Mouse (Mus musculus) forebrain, embryonic 11.5 days (tissue): ENCODE measurements around the gene Nsmce4a. TPM values are rescaled to one million over a fixed set of nuclear protein-coding genes. Genes with fewer than 3 reads are reported as not detected.

Experiments
- ATAC-seq: fragments of 200-750 bp; cut with Nextera tagmentation; replicated peaks from 2 replicates; pipeline ENCODE4 v1.8.0; 2017; ENCODE audit warnings: moderate TSS enrichment; ENCODE audit not compliant: low FRiP score
- DNase-seq: peaks from one replicate; pipeline ENCODE4 v3.0.0-alpha.2; 2017; ENCODE audit warnings: low spot score
- H3K27ac ChIP-seq: fragments of 300-500 bp; sonication (generic); 2 replicates; pipeline ENCODE4 v1.5.1; 2014; ENCODE audit warnings: low read depth, low read length
- H3K27me3 ChIP-seq: fragments of 300-500 bp; sonication (generic); 2 replicates; pipeline ENCODE4 v1.6.1; 2014; ENCODE audit warnings: mild to moderate bottlenecking, low read length, mixed read lengths; ENCODE audit not compliant: control insufficient read depth, insufficient read depth
- H3K36me3 ChIP-seq: fragments of 300-500 bp; sonication (generic); 2 replicates; pipeline ENCODE4 v1.6.1; 2014; ENCODE audit warnings: mild to moderate bottlenecking, low read length, moderate library complexity, mixed read lengths; ENCODE audit not compliant: control insufficient read depth, insufficient read depth
- H3K4me1 ChIP-seq: fragments of 300-500 bp; sonication (generic); replicated peaks from 2 replicates; pipeline ENCODE4 v1.6.1; 2014; ENCODE audit warnings: low read length, mixed read lengths; ENCODE audit not compliant: control insufficient read depth, insufficient read depth
- H3K4me2 ChIP-seq: fragments of 300-500 bp; sonication (generic); 2 replicates; pipeline ENCODE4 v1.6.1; 2014; ENCODE audit warnings: low read depth, mild to moderate bottlenecking, low read length, moderate library complexity, mixed read lengths; ENCODE audit not compliant: severe bottlenecking
- H3K4me3 ChIP-seq: fragments of 300-500 bp; sonication (generic); 2 replicates; pipeline ENCODE4 v1.5.1; 2014; ENCODE audit warnings: low read depth, low read length
- H3K9ac ChIP-seq: fragments of 300-500 bp; sonication (generic); 2 replicates; pipeline ENCODE4 v1.6.1; 2014; ENCODE audit warnings: low read length
- H3K9me3 ChIP-seq: fragments of 300-500 bp; sonication (generic); 2 replicates; pipeline ENCODE4 v1.6.1; 2016; ENCODE audit warnings: low read length, mixed read lengths; ENCODE audit not compliant: control insufficient read depth
- WGBS: fragments of 180-500 bp; shearing (Covaris S2); extraction: QIAGEN DNeasy Blood & Tissue Kit; methylation state at CpG from one replicate; pipeline ENCODE4 v1.1.7; 2014; 5-methylcytosine and 5-hydroxymethylcytosine counted together
- polyA plus RNA-seq: library from polyadenylated mRNA; unstranded; fragments of >200 nt; fragmentation: Nextera tagmentation; extraction: Ambion mirVana; gene quantifications from 2 replicates; pipeline ENCODE4 v1.2.1, GENCODE M21; 2014

Nsmce4a gene
- polyA plus RNA-seq, 1 experiment from 2014 or later = 215 TPM

DNA sequence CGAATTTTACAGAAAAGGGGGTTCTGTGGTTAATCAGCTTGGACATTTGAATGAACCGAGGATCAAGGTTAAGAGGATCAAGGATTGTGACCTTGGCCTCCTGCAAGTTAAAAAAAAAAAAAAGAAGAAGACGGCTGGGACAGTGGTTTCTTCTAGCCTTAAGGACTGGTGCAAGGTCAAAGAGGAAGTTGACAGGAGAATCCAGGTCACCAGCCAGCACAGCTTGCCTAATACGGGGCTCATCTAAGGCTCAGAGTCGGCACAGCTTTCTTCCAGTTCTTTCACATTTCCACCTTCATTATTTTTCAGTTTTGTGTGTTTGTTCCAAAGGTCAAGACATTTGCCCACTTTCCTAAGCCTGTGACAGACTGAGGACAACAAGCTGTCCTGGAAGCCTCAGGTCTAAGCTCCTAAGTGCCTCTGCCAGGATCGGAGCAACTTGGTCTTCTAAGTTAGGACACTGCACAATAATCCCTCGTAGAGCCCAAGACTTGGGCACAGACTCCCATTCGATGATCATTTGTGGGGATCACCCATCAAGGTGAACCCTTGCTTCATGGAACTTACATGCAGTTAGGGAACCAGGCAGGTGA, 18.0 kb upstream of the Nsmce4a start:
- 63% methylated on average over 8 of the region's 8 CpGs for WGBS

DNA sequence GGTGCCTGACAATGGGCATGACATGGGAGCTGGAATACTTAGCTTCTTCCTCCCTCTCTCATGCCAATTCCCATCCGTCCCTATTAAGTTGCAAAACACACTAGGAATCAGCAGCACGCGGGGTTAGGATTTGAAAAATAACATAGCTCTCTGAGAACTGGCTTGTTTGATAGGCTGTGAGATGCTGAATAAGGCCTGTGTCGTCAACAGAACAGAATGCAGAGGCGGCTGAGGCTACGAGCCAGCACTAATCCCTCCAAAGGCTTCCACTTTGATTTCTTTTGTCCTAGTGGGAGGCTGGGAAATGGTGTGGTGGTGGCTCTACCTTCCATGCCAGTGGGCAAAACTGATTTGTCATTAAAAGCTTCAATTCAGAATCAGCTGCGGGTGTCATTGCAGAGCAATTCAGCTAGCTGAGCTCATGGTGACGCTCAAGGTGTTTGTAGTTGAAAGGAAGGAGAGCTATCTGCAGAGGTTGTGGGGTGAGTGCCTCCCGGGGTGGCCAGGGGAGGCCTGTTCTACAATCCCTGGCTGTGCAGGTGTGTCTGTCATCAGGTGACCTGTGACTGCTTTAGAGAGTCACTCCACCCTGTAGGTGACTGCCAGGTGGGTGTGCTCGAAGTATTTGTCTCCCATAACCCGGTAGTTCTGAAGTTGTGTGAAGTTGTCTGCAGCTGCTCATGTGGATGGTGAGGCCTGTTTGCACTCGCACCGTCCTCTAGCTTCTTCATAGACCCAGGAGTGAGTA, 17.3 kb upstream of the Nsmce4a start:
- peak; percentile 51 for DNase-seq
- Histone ChIP-seq H3K9ac (no peak overlapping the region), H3K9me3 (no peaks in the 10 kb centered on the region), H3K4me2 (no peak overlapping the region), H3K27me3 (peaks cover 3% of the 10 kb centered on the region; the same call in 1 of the 2 replicates), H3K36me3 (no peaks in the 10 kb centered on the region), H3K4me1 (peaks cover 5% of the 10 kb centered on the region), H3K27ac (no peak overlapping the region), H3K4me3 (no peak overlapping the region)
- ATAC-seq = no peak
- 36% methylated on average over 13 of the region's 13 CpGs for WGBS

More for the DNA sequence above, 18.0 kb upstream of the Nsmce4a start:
- Histone ChIP-seq H3K4me3 (no peak overlapping the region), H3K36me3 (no peaks in the 10 kb centered on the region), H3K4me2 (no peak overlapping the region), H3K27ac (no peak overlapping the region), H3K9ac (no peak overlapping the region), H3K4me1 (peaks cover 5% of the 10 kb centered on the region), H3K27me3 (peaks cover 3% of the 10 kb centered on the region; the same call in 1 of the 2 replicates), H3K9me3 (no peaks in the 10 kb centered on the region)
- peak; percentile 31 for DNase-seq
- no peak for ATAC-seq

DNA sequence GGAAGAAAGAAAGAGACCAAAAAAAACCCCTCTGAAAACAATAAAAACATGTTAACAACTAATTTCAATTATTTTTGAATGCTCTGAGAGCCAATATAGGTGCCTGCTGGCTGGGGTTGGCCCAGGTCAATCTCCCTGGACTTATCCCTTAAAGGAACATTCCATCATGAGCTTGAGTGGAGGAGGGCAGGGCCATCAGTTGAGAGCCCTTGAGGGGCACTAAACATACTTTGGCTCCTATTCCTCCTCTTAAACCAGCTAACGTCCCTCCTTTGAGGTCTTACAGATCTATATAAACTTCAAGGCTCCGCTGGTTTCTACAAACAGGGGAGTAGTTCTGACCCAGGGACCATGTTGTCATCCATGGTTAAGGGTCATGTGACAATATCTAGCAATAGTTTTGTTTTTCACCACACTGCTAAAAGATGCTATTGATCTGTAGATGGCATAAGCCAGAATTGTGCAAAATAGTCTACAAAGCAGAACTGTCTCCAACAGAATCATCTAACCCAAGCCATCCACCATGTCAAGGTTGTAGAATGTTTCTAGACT, 13.7 kb upstream of the Nsmce4a start:
- no peak overlapping the region for H3K4me2 ChIP-seq
- H3K36me3 ChIP-seq = no peaks in the 10 kb centered on the region
- H3K9ac ChIP-seq = no peak overlapping the region
- no peak overlapping the region for H3K4me3 ChIP-seq
- WGBS = 86% methylated on average over 2 of the region's 2 CpGs
- no peak overlapping the region for H3K27ac ChIP-seq
- H3K27me3 ChIP-seq = peaks cover 3% of the 10 kb centered on the region; the same call in 1 of the 2 replicates
- DNase-seq (peak; percentile 8), ATAC-seq (no peak)
- H3K9me3 ChIP-seq = no peaks in the 10 kb centered on the region
- peaks cover 5% of the 10 kb centered on the region for H3K4me1 ChIP-seq

DNA sequence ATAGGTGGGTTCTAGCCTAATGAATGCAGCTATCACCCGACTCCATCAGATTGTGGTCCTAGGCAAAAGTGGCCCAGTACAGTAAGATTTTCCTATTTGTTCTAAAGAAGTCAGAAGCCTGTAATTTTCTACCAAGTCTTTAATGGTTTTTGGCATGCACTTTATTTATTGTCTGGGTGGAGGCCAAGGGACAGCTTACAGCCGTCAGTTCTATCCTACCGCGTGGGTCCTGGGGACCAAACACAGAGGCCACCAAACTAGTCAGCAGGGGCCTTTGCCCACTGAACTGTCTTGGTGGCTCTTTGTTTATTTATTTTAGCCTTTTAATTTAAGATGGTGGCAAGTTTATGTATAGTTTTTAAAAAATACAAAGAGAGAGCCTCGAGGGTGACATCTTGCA, 5.7 kb upstream of the Nsmce4a start:
- WGBS = 88% methylated on average over 5 of the region's 5 CpGs
- Histone ChIP-seq H3K4me2 (no peak overlapping the region), H3K27me3 (no peaks in the 10 kb centered on the region), H3K4me1 (peaks cover 3% of the 10 kb centered on the region; the same call in 1 of the 2 replicates), H3K9me3 (no peaks in the 10 kb centered on the region), H3K36me3 (no peaks in the 10 kb centered on the region), H3K9ac (no peak overlapping the region), H3K27ac (no peak overlapping the region), H3K4me3 (no peak overlapping the region)
- ATAC-seq (no peak), DNase-seq (no peak)

DNA sequence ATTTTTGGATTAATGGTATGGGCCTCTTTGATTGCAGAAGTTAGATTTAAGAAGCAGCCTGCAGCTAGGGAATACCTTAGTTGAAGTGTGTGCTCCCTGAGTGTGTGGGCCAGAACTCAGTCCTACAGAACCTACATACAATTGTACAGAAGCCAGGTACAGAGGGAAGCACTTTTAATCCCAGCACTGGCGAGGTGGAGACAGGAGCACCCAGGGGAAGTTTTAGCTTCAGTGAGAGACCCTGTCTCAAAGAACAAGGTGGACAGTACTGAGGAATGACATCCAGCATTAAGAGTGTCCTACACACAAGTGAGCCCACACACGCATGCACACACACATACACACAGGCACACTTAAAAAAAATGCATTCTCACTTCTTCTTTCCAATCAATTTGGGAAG, 5.1 kb upstream of the Nsmce4a start:
- Histone ChIP-seq H3K4me2 (no peak overlapping the region), H3K9me3 (no peaks in the 10 kb centered on the region), H3K4me1 (peaks cover 3% of the 10 kb centered on the region; the same call in 1 of the 2 replicates), H3K9ac (no peak overlapping the region), H3K36me3 (no peaks in the 10 kb centered on the region), H3K27me3 (no peaks in the 10 kb centered on the region), H3K4me3 (no peak overlapping the region), H3K27ac (no peak overlapping the region)
- 92% methylated on average over 2 of the region's 2 CpGs for WGBS
- ATAC-seq (no peak), DNase-seq (no peak)

DNA sequence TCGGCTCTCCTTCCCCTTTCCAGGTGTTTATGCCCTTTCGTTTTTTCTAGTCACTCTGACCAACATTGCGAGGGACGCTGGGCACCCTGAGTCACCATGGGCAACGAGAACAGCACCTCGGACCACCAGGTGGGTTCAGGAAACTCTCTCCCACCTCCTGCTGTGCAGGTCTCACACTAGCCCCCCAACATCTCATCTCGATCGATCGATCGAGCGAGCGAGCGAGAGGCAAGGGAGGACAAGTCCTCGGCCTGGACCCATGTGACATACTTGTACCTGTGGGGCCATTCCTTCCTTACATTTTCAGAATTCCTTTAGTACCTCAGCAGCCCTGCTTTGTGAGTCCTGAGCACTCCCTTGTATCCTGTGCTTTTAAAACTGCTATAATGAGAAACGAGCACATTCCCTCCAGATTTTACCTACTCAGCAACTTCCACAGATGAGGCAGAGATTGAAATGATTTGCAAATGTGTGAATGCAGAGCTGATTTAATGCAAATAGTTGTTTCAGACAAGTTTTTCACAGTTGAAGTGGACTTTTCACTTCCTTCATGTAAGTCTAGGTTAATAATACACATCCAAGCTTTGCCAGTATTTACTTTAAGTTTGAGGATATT, 4.6 kb upstream of the Nsmce4a start, which contains the start of gene Tacc2:
TSS of gene Tacc2 (plus strand) at position 51 of the 616 bp plus-strand sequence.
- peaks cover 3% of the 10 kb centered on the region; the same call in 1 of the 2 replicates for H3K4me1 ChIP-seq
- no peaks in the 10 kb centered on the region for H3K27me3 ChIP-seq
- H3K9me3 ChIP-seq = no peaks in the 10 kb centered on the region
- H3K9ac ChIP-seq = no peak within 1 kb of the TSS
- ATAC-seq = no peak
- no peak within 1 kb of the TSS for H3K27ac ChIP-seq
- DNase-seq = peak; percentile 46
- H3K36me3 ChIP-seq = no peaks in the 10 kb centered on the region
- H3K4me3 ChIP-seq = no peak within 1 kb of the TSS
- no peak within 1 kb of the TSS for H3K4me2 ChIP-seq
- 56% methylated on average over 15 of the region's 15 CpGs for WGBS

DNA sequence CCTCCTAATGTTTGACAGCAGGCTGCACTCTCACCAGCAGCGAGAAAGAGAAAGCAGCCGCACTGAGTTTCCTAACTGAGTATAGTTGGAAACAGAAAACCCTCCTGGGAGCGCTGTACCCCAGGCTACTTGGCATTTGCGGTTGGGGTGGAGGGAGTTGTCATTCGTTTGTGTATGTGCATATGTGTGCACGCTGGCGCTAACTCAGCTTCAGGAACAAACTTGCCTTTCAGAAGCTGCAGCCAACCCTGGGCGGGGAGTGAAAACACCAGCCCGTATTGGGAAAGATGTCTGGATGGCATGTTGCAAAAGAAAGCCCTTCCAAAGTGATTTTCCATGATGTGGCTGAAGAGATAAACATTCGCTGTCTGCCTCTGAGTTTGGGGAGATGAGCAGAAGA, 4.1 kb upstream of the Nsmce4a start:
- H3K9ac ChIP-seq = no peak overlapping the region
- no peaks in the 10 kb centered on the region for H3K36me3 ChIP-seq
- 50% methylated on average over 10 of the region's 10 CpGs for WGBS
- H3K9me3 ChIP-seq = no peaks in the 10 kb centered on the region
- no peak overlapping the region for H3K4me3 ChIP-seq
- peak; percentile 38 for DNase-seq
- no peak for ATAC-seq
- H3K27ac ChIP-seq = no peak overlapping the region
- peaks cover 3% of the 10 kb centered on the region; the same call in 1 of the 2 replicates for H3K4me1 ChIP-seq
- H3K27me3 ChIP-seq = no peaks in the 10 kb centered on the region
- no peak overlapping the region for H3K4me2 ChIP-seq

DNA sequence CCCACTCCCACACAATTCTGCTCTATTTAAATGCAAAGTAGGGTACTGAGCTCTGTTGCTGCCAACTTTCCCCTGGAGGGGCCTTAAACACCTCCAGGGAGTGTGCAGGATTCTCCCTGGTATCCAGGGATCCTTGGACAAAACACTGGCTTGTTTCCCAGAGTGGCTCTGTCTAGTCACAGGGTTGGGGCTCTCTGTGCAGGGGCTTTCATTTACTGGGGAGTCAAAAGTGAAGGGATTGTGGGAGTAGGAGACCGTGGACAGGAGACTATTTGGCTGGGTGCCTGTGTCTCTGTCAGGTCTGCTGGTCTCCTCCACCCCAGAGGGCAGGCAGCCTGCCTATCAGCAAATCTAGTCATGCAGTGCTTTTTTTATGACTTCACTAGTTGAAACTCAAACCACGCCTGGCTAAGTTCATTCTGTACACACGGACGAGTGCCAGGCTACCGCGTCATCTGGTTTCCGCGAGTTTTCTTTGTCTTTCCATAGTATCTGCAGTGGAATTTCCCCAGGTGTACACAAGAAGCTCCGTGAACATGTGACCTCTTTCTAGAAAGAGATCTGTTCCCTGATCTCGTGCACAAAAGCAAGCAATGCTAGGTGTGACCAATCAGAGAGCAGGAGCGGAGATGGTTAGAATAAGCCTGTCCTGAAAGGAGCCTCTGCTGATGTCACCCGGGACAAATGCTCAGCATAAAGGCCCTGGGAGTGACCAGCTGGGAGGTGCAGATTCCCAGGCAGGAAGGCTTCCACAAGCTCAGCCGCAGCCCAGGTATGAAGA, 1.5 kb upstream of the Nsmce4a start:
- 62% methylated on average over 13 of the region's 13 CpGs for WGBS
- Histone ChIP-seq H3K4me2 (no peak overlapping the region), H3K36me3 (no peaks in the 10 kb centered on the region), H3K4me3 (no peak overlapping the region), H3K9me3 (no peaks in the 10 kb centered on the region), H3K27me3 (no peaks in the 10 kb centered on the region), H3K4me1 (peaks cover 3% of the 10 kb centered on the region; the same call in 1 of the 2 replicates), H3K9ac (no peak overlapping the region), H3K27ac (no peak overlapping the region)
- DNase-seq (no peak), ATAC-seq (no peak)
